Mouse (Mus musculus): ENCODE data around the gene Art5. TPM values are rescaled to one million over a fixed set of nuclear protein-coding genes. Genes with fewer than 3 reads are reported as not detected.

Art5 gene
- not detected for polyA plus RNA-seq (2015; fragmentation: Illumina TruSeq; extraction: RNeasy Lipid Tissue Mini Kit (QIAGEN cat#74804); ENCODE audit: insufficient read depth, low read depth, low replicate concordance)

GRCm38 (mm10) chr7:102109171-102109570 is at the start of gene Art5:
Gene Art5 (minus strand): TSS chr7:102109489.

GRCm38 (mm10) chr7:102116579-102117331 is 7.5 kb upstream of the Art5 start, which contains the start of gene Chrna10:
Gene Chrna10 (minus strand): TSS chr7:102116828.

GRCm38 (mm10) chr7:102101487-102101886 is 7.8 kb downstream of the Art5 start, which contains the start of gene Art1:
Gene Art1 (plus strand): TSS chr7:102101743.

GRCm38 (mm10) chr7:102082816-102083215 is 26.5 kb downstream of the Art5 start, which contains the start of gene Trpc2:
Gene Trpc2 (plus strand): TSS chr7:102083116.

GRCm38 (mm10) chr7:102065046-102065891 is 44.0 kb downstream of the Art5 start, which contains the start of the genes Rnf121, Xndc1 and Xntrpc:
Gene Rnf121 (minus strand): TSS chr7:102065469.
Gene Xndc1 (plus strand): TSS chr7:102065511.
Gene Xntrpc (plus strand): TSS chr7:102065713.

Other genes starting within 250 kb of the Art5 start
- 6.8 TPM for gene Anapc15, start 245.8 kb downstream of the Art5 start, polyA plus RNA-seq (2015; fragmentation: Illumina TruSeq; extraction: RNeasy Lipid Tissue Mini Kit (QIAGEN cat#74804); ENCODE audit: insufficient read depth, low read depth, low replicate concordance)
- gene Folr1, start 238.7 kb downstream of the Art5 start, polyA plus RNA-seq (2015; fragmentation: Illumina TruSeq; extraction: RNeasy Lipid Tissue Mini Kit (QIAGEN cat#74804); ENCODE audit: insufficient read depth, low read depth, low replicate concordance), result 2.5 TPM
- gene Lamtor1, start 203.6 kb downstream of the Art5 start, polyA plus RNA-seq (2015; fragmentation: Illumina TruSeq; extraction: RNeasy Lipid Tissue Mini Kit (QIAGEN cat#74804); ENCODE audit: insufficient read depth, low read depth, low replicate concordance), result 21.4 TPM
- gene Tomt, start 203.1 kb downstream of the Art5 start, polyA plus RNA-seq (2015; fragmentation: Illumina TruSeq; extraction: RNeasy Lipid Tissue Mini Kit (QIAGEN cat#74804); ENCODE audit: insufficient read depth, low read depth, low replicate concordance), result not detected
- 12.1 TPM for gene Lrrc51, start 175.6 kb downstream of the Art5 start, polyA plus RNA-seq (2015; fragmentation: Illumina TruSeq; extraction: RNeasy Lipid Tissue Mini Kit (QIAGEN cat#74804); ENCODE audit: insufficient read depth, low read depth, low replicate concordance)
- gene Numa1, start 175.4 kb downstream of the Art5 start, polyA plus RNA-seq (2015; fragmentation: Illumina TruSeq; extraction: RNeasy Lipid Tissue Mini Kit (QIAGEN cat#74804); ENCODE audit: insufficient read depth, low read depth, low replicate concordance), result 26.7 TPM
- gene Il18bp, start 90.8 kb downstream of the Art5 start, polyA plus RNA-seq (2015; fragmentation: Illumina TruSeq; extraction: RNeasy Lipid Tissue Mini Kit (QIAGEN cat#74804); ENCODE audit: insufficient read depth, low read depth, low replicate concordance), result 5.5 TPM
- gene Rnf121, start 44.0 kb downstream of the Art5 start, polyA plus RNA-seq (2015; fragmentation: Illumina TruSeq; extraction: RNeasy Lipid Tissue Mini Kit (QIAGEN cat#74804); ENCODE audit: insufficient read depth, low read depth, low replicate concordance), result 7.9 TPM
- 7.2 TPM for gene Xndc1, start 44.0 kb downstream of the Art5 start, polyA plus RNA-seq (2015; fragmentation: Illumina TruSeq; extraction: RNeasy Lipid Tissue Mini Kit (QIAGEN cat#74804); ENCODE audit: insufficient read depth, low read depth, low replicate concordance)
- 1.0 TPM for gene Xntrpc, start 43.8 kb downstream of the Art5 start, polyA plus RNA-seq (2015; fragmentation: Illumina TruSeq; extraction: RNeasy Lipid Tissue Mini Kit (QIAGEN cat#74804); ENCODE audit: insufficient read depth, low read depth, low replicate concordance)
- not detected for gene Trpc2, start 26.4 kb downstream of the Art5 start, polyA plus RNA-seq (2015; fragmentation: Illumina TruSeq; extraction: RNeasy Lipid Tissue Mini Kit (QIAGEN cat#74804); ENCODE audit: insufficient read depth, low read depth, low replicate concordance)
- not detected for gene Art1, start 7.7 kb downstream of the Art5 start, polyA plus RNA-seq (2015; fragmentation: Illumina TruSeq; extraction: RNeasy Lipid Tissue Mini Kit (QIAGEN cat#74804); ENCODE audit: insufficient read depth, low read depth, low replicate concordance)
- gene Chrna10, start 7.3 kb upstream of the Art5 start, polyA plus RNA-seq (2015; fragmentation: Illumina TruSeq; extraction: RNeasy Lipid Tissue Mini Kit (QIAGEN cat#74804); ENCODE audit: insufficient read depth, low read depth, low replicate concordance), result not detected
- 6.5 TPM for gene Nup98, start 100.7 kb upstream of the Art5 start, polyA plus RNA-seq (2015; fragmentation: Illumina TruSeq; extraction: RNeasy Lipid Tissue Mini Kit (QIAGEN cat#74804); ENCODE audit: insufficient read depth, low read depth, low replicate concordance)
- 12.6 TPM for gene Pgap2, start 100.7 kb upstream of the Art5 start, polyA plus RNA-seq (2015; fragmentation: Illumina TruSeq; extraction: RNeasy Lipid Tissue Mini Kit (QIAGEN cat#74804); ENCODE audit: insufficient read depth, low read depth, low replicate concordance)
- gene Rhog, start 146.6 kb upstream of the Art5 start, polyA plus RNA-seq (2015; fragmentation: Illumina TruSeq; extraction: RNeasy Lipid Tissue Mini Kit (QIAGEN cat#74804); ENCODE audit: insufficient read depth, low read depth, low replicate concordance), result 16.1 TPM
- 9.1 TPM for gene Stim1, start 158.3 kb upstream of the Art5 start, polyA plus RNA-seq (2015; fragmentation: Illumina TruSeq; extraction: RNeasy Lipid Tissue Mini Kit (QIAGEN cat#74804); ENCODE audit: insufficient read depth, low read depth, low replicate concordance)